Mouse (Mus musculus): ENCODE data around the gene Treml2.

DNA sequence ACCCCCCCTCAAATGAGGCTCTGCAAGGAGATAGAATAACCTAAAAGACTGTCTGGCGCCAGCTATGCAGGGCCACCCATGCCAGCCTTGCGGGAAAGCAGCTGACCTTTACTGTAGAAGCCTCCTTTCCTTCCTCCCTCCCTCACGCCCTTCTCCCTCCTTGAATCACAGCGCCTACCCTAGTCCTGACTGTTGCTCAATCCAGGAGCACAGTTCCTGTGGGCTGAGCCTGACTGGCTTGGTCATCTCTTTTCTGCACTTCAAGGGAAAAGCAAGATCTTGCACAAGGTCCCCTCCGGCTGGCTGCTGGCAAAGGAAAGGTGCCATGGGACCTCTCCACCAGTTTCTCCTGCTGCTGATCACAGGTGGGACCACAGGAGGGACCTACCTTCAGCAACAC is 46.9 kb downstream of the Treml2 start, which contains the start of gene Trem2:
- TF ChIP-seq TAL1 (IDR thresholded peaks at IDR 0.05; ENCODE audit: low read length) (no peak), GATA1 (IDR thresholded peaks at IDR 0.05; ENCODE audit: low read length) (no peak)

Measured in erythroblast, embryonic 14.5 days (primary cell).